Mouse (Mus musculus) lung, adult 2 months (tissue): Measurements from ENCODE around the gene Tmprss6.

Experiments used
- CTCF ChIP-seq: fragments of 200-500 bp; IDR thresholded peaks from 2 replicates; pipeline ENCODE4 v1.5.1; 2011; ENCODE audit warnings: mild to moderate bottlenecking, low read length, control low read depth; ENCODE audit not compliant: insufficient read depth
- POLR2A ChIP-seq: fragments of 200-500 bp; IDR thresholded peaks from 2 replicates; pipeline ENCODE4 v1.6.1; 2011; ENCODE audit warnings: low read depth, mild to moderate bottlenecking, control low read depth, low read length, borderline replicate concordance; ENCODE audit errors: extremely low read depth

- TF ChIP-seq CTCF = no peak
- TF ChIP-seq POLR2A = no peak
These were observed 66.5 kb downstream of the Tmprss6 start for GRCm38 (mm10) chr15:78401921-78402320.
